Mouse (Mus musculus) forebrain, embryonic 11.5 days (tissue): ENCODE measurements at regions not wholly inside any gene's neighbourhood (a gene's known extent, or its start where the extent isn't known, plus 50 kb on each side); places are given as distances from the start of the nearest gene placed in this dataset.
A peak's percentile ranks its signal among the peaks of the same experiment; 100 is the strongest.
"Not testable (repeated sequence)": the region's sequence is repeated elsewhere in the genome, so short reads cannot be mapped to it uniquely, and the experiment has no call there.

Source experiments
- ATAC-seq: fragments of 200-750 bp; cut with Nextera tagmentation; replicated peaks from 2 replicates; pipeline ENCODE4 v1.8.0; 2017; ENCODE audit warnings: moderate TSS enrichment; ENCODE audit not compliant: low FRiP score
- DNase-seq: peaks from one replicate; pipeline ENCODE4 v3.0.0-alpha.2; 2017; ENCODE audit warnings: low spot score
- H3K27ac ChIP-seq: fragments of 300-500 bp; sonication (generic); 2 replicates; pipeline ENCODE4 v1.5.1; 2014; ENCODE audit warnings: low read depth, low read length
- H3K27me3 ChIP-seq: fragments of 300-500 bp; sonication (generic); 2 replicates; pipeline ENCODE4 v1.6.1; 2014; ENCODE audit warnings: mild to moderate bottlenecking, low read length, mixed read lengths; ENCODE audit not compliant: control insufficient read depth, insufficient read depth
- H3K36me3 ChIP-seq: fragments of 300-500 bp; sonication (generic); 2 replicates; pipeline ENCODE4 v1.6.1; 2014; ENCODE audit warnings: mild to moderate bottlenecking, low read length, moderate library complexity, mixed read lengths; ENCODE audit not compliant: control insufficient read depth, insufficient read depth
- H3K4me1 ChIP-seq: fragments of 300-500 bp; sonication (generic); replicated peaks from 2 replicates; pipeline ENCODE4 v1.6.1; 2014; ENCODE audit warnings: low read length, mixed read lengths; ENCODE audit not compliant: control insufficient read depth, insufficient read depth
- H3K4me2 ChIP-seq: fragments of 300-500 bp; sonication (generic); 2 replicates; pipeline ENCODE4 v1.6.1; 2014; ENCODE audit warnings: low read depth, mild to moderate bottlenecking, low read length, moderate library complexity, mixed read lengths; ENCODE audit not compliant: severe bottlenecking
- H3K4me3 ChIP-seq: fragments of 300-500 bp; sonication (generic); 2 replicates; pipeline ENCODE4 v1.5.1; 2014; ENCODE audit warnings: low read depth, low read length
- H3K9ac ChIP-seq: fragments of 300-500 bp; sonication (generic); 2 replicates; pipeline ENCODE4 v1.6.1; 2014; ENCODE audit warnings: low read length
- H3K9me3 ChIP-seq: fragments of 300-500 bp; sonication (generic); 2 replicates; pipeline ENCODE4 v1.6.1; 2016; ENCODE audit warnings: low read length, mixed read lengths; ENCODE audit not compliant: control insufficient read depth
- WGBS: fragments of 180-500 bp; shearing (Covaris S2); extraction: QIAGEN DNeasy Blood & Tissue Kit; methylation state at CpG from one replicate; pipeline ENCODE4 v1.1.7; 2014; 5-methylcytosine and 5-hydroxymethylcytosine counted together

GRCm38 (mm10) chr6:123930951-123931350 lies 77.7 kb upstream of the Vmn2r25 start:
- not testable (repeated sequence) for H3K27me3 ChIP-seq, H3K9ac ChIP-seq, H3K36me3 ChIP-seq, H3K4me3 ChIP-seq, H3K4me1 ChIP-seq, H3K9me3 ChIP-seq, H3K27ac ChIP-seq, H3K4me2 ChIP-seq, DNase-seq
- ATAC-seq = peak; percentile 90
- 3% methylated on average over 4 of the region's 6 CpGs for WGBS

- DNase-seq (no peak), ATAC-seq (no peak)
- Histone ChIP-seq H3K9me3 (no peaks in the 10 kb centered on the region), H3K36me3 (no peaks in the 10 kb centered on the region), H3K27ac (no peak overlapping the region), H3K4me2 (no peak overlapping the region), H3K4me1 (no peaks in the 10 kb centered on the region), H3K9ac (no peak overlapping the region), H3K4me3 (no peak overlapping the region), H3K27me3 (no peaks in the 10 kb centered on the region)
- WGBS = 93% methylated on average over 2 of the region's 2 CpGs
These were observed 84.7 kb upstream of the Vmn2r25 start for GRCm38 (mm10) chr6:123937930-123938329.

- Histone ChIP-seq H3K9me3 (no peaks in the 10 kb centered on the region), H3K4me3 (no peak overlapping the region), H3K27me3 (no peaks in the 10 kb centered on the region), H3K4me2 (no peak overlapping the region), H3K4me1 (no peaks in the 10 kb centered on the region), H3K27ac (no peak overlapping the region), H3K36me3 (no peaks in the 10 kb centered on the region), H3K9ac (no peak overlapping the region)
- WGBS = 89% methylated on average over 2 of the region's 2 CpGs
- ATAC-seq (no peak), DNase-seq (no peak)
These were observed 63.0 kb upstream of the Vmn2r26 start for GRCm38 (mm10) chr6:123961321-123961720.

- no peak for DNase-seq
- no peaks in the 10 kb centered on the region for H3K4me1 ChIP-seq
- H3K36me3 ChIP-seq = no peaks in the 10 kb centered on the region
- no peak overlapping the region for H3K27ac ChIP-seq
- H3K9me3 ChIP-seq = no peaks in the 10 kb centered on the region
- no peak overlapping the region for H3K9ac ChIP-seq
- no peaks in the 10 kb centered on the region for H3K27me3 ChIP-seq
- H3K4me2 ChIP-seq = no peak overlapping the region
- ATAC-seq = no peak
- no peak overlapping the region for H3K4me3 ChIP-seq
These were observed 53.2 kb upstream of the Vmn2r26 start for GRCm38 (mm10) chr6:123971180-123971579.
